Mouse (Mus musculus): ENCODE data around the gene Tmem206.

DNA sequence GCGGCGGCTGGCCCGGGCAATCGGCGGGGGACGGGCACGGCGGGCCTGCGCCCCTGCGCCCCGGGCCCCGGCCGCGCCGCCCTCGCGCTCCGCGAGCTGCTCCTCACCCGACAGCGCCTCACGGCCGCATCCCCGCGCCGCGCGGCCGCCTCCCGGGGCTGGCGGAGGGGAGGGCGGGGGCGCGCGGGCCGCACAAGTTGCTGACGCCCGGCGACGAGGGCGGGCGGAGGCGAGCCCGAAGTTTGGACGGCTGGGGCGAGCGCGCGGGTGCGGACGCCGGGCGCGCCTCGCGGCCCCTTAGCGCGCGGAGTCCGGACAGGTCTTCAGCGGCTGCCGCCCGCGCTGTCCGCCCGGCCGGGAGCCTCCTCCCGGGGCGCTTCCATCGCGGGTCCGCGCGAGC, 70.7 kb downstream of the Tmem206 start:
- TF ChIP-seq TAL1 (IDR thresholded peaks at IDR 0.05; ENCODE audit: low read length) = no peak
- TF ChIP-seq GATA1 (IDR thresholded peaks at IDR 0.05; ENCODE audit: low read length) = no peak
